Mouse (Mus musculus): ENCODE results near the gene Fam133b.
A peak's percentile ranks its signal among the peaks of the same experiment; 100 is the strongest.

DNA sequence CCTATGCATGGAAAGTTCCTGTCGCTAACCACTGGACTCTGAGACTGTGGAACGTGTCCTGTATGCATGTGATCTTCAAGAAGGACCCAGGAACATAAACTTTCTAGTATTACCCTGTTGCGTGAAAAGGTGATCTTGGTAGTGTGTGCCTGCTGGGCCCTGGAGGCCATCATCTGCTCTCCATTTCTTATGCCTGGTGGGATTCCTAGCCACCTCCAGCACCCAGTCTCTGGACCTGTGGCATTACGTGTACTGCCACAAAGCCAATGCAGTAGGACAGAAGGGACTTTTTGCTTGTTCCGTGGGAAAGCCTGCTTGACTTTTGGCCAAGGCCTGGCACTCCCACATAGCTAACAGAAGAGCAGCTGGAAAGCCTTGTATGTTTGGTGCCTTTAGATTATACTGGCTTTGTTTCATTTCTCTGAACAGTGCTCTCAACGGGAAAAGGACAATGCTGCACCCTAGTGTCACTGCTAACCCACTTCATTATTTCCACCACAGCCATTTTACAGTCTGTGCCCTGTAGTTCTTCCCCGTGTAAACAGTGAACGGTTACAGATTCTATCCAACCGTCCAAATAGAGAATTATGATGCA lies 27.1 kb upstream of the Fam133b start:
- TF ChIP-seq CTCF (IDR thresholded peaks at IDR 0.05; ENCODE audit: low read depth): peak; percentile 81
- no peak for TF ChIP-seq EP300 (IDR thresholded peaks at IDR 0.05; ENCODE audit: low read depth)
